Mouse (Mus musculus) heart, postnatal 0 days (tissue): ENCODE results near the gene Sfr1. TPM values are rescaled to one million over a fixed set of nuclear protein-coding genes. Genes with fewer than 3 reads are reported as not detected.

ENCODE experiments used
- ATAC-seq: fragments of 200-750 bp; cut with Nextera tagmentation; 2 replicates; pipeline ENCODE4 v1.8.0; 2017; ENCODE audit warnings: low read depth, moderate number of reproducible peaks, moderate library complexity; ENCODE audit not compliant: insufficient read depth
- DNase-seq: peaks from one replicate; pipeline ENCODE4 v3.0.0-alpha.2; 2016; ENCODE audit warnings: low spot score
- H3K27ac ChIP-seq: fragments of 300-500 bp; sonication (generic); 2 replicates; pipeline ENCODE4 v1.5.1; 2014; ENCODE audit warnings: low read depth, mild to moderate bottlenecking
- H3K27me3 ChIP-seq: fragments of 300-500 bp; sonication (generic); 2 replicates; pipeline ENCODE4 v1.6.1; 2014; ENCODE audit warnings: low read length, mixed read lengths; ENCODE audit not compliant: control insufficient read depth, insufficient read depth
- H3K36me3 ChIP-seq: fragments of 300-500 bp; sonication (generic); replicated peaks from 2 replicates; pipeline ENCODE4 v1.6.1; 2014; ENCODE audit warnings: low read length, mixed read lengths; ENCODE audit not compliant: control insufficient read depth, insufficient read depth
- H3K4me1 ChIP-seq: fragments of 300-500 bp; sonication (generic); 2 replicates; pipeline ENCODE4 v1.6.1; 2014; ENCODE audit warnings: antibody characterized with exemption; ENCODE audit not compliant: control insufficient read depth, insufficient read depth
- H3K4me2 ChIP-seq: fragments of 300-500 bp; sonication (generic); 2 replicates; pipeline ENCODE4 v1.6.1; 2014; ENCODE audit warnings: low read depth, mild to moderate bottlenecking, low read length, moderate library complexity
- H3K4me3 ChIP-seq: fragments of 300-500 bp; sonication (generic); 2 replicates; pipeline ENCODE4 v1.5.1; 2014; ENCODE audit warnings: low read depth, low read length
- H3K9ac ChIP-seq: fragments of 300-500 bp; sonication (generic); replicated peaks from 2 replicates; pipeline ENCODE4 v1.6.1; 2014; ENCODE audit warnings: low read depth, low read length, mixed read lengths
- H3K9me3 ChIP-seq: fragments of 300-500 bp; sonication (generic); replicated peaks from 2 replicates; pipeline ENCODE4 v1.6.1; 2016; ENCODE audit warnings: low read length; ENCODE audit not compliant: control insufficient read depth
- CTCF ChIP-seq: IDR thresholded peaks from 2 replicates; pipeline ENCODE4 v1.5.1; 2016; ENCODE audit warnings: antibody characterized with exemption, control low read depth, low read depth
- EP300 ChIP-seq: IDR thresholded peaks from 2 replicates; pipeline ENCODE4 v1.6.1; 2016; ENCODE audit warnings: antibody characterized with exemption, low read depth
- WGBS: fragments of 180-500 bp; shearing (Covaris S2); extraction: QIAGEN DNeasy Blood & Tissue Kit; methylation state at CpG from one replicate; pipeline ENCODE4 v1.1.7; 2014; 5-methylcytosine and 5-hydroxymethylcytosine counted together
- polyA plus RNA-seq: library from polyadenylated mRNA; unstranded; fragments of >200 nt; fragmentation: Nextera tagmentation; extraction: Ambion mirVana; gene quantifications from 2 replicates; pipeline ENCODE4 v1.2.1, GENCODE M21; 2015
- total RNA-seq: library from RNA; depleted of rRNA; stranded (reverse); fragments of >200 nt; gene quantifications from 2 replicates; pipeline ENCODE4 v1.2.3, GENCODE M21; 2014; ENCODE audit warnings: low replicate concordance

The Sfr1 gene
- total and polyA plus RNA-seq, 2 experiments from 2014 or later = 61.9 to 151 TPM

DNA sequence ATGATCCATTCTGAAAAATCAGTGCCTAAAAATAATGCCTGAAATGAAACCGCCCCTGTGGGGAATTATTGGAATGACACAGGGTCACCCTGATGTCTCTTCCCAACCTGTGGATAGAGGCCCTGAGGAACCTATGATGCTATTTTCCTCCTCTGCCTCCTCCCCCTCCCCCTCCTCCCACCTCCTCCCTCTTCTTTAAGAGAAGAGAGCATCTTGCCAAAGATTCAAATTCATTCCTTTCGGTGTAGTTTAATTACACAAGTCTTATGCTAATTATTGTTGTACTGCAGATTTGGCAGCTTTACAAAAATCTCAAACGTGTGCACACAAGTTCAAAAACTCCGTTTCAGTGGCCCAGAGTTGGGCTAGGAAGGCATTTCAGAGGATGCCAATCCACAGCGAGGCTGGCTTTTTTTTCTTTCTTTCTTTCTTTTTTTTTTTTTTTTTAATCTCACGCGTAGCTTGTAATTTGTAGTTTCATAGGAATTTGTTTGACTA is 5.8 kb upstream of the Sfr1 start:
- 62% methylated on average over 7 of the region's 7 CpGs for WGBS
- Histone ChIP-seq H3K36me3 (no peaks in the 10 kb centered on the region), H3K27me3 (no peaks in the 10 kb centered on the region), H3K9me3 (no peaks in the 10 kb centered on the region), H3K9ac (no peak overlapping the region), H3K4me1 (0 out of 2 replicates have a peak, but pooled peaks cover 8% of the 10 kb centered on the region), H3K27ac (no peak overlapping the region), H3K4me2 (no peak overlapping the region), H3K4me3 (no peak overlapping the region)
- no peak for ATAC-seq
- TF ChIP-seq EP300 (no peak), CTCF (no peak)
- no peak for DNase-seq

DNA sequence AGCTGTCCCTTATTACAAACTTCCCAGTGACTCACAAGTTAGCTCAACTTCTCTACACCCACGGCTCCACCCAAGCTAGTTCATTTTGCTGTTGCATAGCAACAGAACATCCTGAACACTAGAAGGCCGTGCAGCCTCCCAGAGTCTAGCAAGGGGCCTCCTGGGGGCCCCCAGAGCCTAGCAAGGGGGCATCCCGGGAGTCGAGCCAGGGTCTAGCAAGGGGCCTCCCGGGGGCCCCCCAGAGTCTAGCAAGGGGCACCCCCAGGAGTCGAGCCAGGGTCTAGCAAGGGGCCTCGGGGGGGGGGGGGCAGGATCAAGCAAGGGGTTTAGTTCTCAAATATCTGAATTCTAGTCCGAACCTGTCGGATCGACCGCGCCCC is 801 bp upstream of the Sfr1 start:
- ATAC-seq = peak; percentile 67
- Histone ChIP-seq H3K4me1 (peaks cover 8% of the 10 kb centered on the region), H3K36me3 (peaks cover 29% of the 10 kb centered on the region), H3K9ac (peak overlapping the region; percentile 56), H3K27me3 (no peaks in the 10 kb centered on the region), H3K4me3 (peak overlapping the region; percentile 80), H3K4me2 (peak overlapping the region; percentile 71), H3K9me3 (no peaks in the 10 kb centered on the region), H3K27ac (peak overlapping the region; percentile 94)
- DNase-seq = peak; percentile 93
- TF ChIP-seq EP300 = no peak
- TF ChIP-seq CTCF = no peak
- WGBS = under 1% methylated on average over 12 of the region's 12 CpGs

DNA sequence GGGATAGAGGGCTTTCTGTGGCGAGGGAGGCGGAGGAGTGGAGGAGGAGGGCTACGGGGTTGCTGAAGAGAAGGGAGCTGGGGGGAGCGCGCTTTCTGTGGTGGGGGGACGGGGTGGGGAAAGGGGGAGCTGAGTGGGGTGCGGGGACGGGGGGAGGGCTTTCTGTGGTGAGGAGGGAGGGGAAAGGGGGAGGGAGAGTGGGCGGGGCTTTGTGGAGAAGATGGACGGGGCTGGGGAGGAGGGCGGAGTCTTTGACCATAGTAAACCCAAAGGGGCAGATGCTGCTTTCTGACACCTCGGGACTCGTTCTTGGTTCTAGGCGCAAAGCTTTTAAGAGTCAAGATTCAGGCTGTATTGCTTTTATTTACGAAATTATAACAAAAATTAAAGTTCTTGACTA is 449 bp downstream of the Sfr1 start:
- Histone ChIP-seq H3K27ac (peak overlapping the region; percentile 90), H3K36me3 (peaks cover 38% of the 10 kb centered on the region), H3K27me3 (no peaks in the 10 kb centered on the region), H3K4me3 (peak overlapping the region; percentile 80), H3K9me3 (no peaks in the 10 kb centered on the region), H3K9ac (peak overlapping the region; percentile 71), H3K4me2 (peak overlapping the region; percentile 67), H3K4me1 (peaks cover 15% of the 10 kb centered on the region)
- peak; percentile 69 for DNase-seq
- WGBS = under 1% methylated on average over 10 of the region's 15 CpGs
- ATAC-seq = no peak
- TF ChIP-seq EP300 = no peak
- TF ChIP-seq CTCF = no peak

DNA sequence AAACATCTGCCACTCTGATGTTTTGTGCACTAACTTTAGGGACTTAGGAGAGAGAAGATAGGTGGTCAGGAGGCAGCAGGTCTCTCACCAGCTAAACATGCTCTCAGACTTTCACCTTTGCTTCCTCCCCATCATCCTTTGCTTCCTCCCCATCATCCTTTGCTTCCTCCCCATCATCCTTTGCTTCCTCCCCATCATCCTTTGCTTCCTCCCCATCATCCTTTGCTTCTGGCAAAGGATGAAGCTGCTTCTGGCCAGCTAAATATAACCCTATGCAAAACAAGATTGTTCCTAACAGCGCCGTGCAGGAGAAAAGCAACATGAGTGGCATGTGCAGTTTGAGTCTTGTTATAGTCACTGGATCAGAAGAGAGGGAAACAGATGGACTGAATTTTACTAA is 15.6 kb downstream of the Sfr1 start:
- DNase-seq (no peak), ATAC-seq (no peak)
- 68% methylated on average over 2 of the region's 2 CpGs for WGBS
- H3K27me3 ChIP-seq = no peaks in the 10 kb centered on the region
- H3K4me3 ChIP-seq = no peak overlapping the region
- H3K4me2 ChIP-seq = no peak overlapping the region
- H3K9me3 ChIP-seq = no peaks in the 10 kb centered on the region
- no peak overlapping the region for H3K27ac ChIP-seq
- TF ChIP-seq CTCF (no peak), EP300 (no peak)
- no peaks in the 10 kb centered on the region for H3K4me1 ChIP-seq
- no peaks in the 10 kb centered on the region for H3K36me3 ChIP-seq
- no peak overlapping the region for H3K9ac ChIP-seq

DNA sequence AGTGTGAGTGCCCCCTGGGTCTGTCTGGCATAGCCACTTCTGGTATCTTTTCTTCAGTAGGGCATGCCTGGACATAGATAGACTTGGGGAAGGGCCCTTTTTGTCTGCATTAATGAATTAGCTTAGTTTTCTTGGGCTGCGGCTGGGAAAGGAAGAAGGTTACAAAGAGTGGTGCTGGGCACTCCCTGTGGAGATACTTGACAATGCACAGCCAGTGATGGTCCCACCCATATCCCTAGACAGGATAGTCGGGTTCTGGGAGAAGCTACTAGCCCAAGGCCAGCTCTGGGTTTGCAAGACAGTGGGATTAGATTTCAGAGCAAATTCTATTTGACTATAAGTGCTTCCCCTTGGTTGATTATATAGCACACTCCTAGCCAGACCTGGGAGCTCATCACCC is 17.5 kb downstream of the Sfr1 start:
- H3K36me3 ChIP-seq = no peaks in the 10 kb centered on the region
- no peak overlapping the region for H3K9ac ChIP-seq
- no peak overlapping the region for H3K4me3 ChIP-seq
- no peak for ATAC-seq
- 91% methylated on average over 2 of the region's 2 CpGs for WGBS
- no peaks in the 10 kb centered on the region for H3K4me1 ChIP-seq
- no peak overlapping the region for H3K4me2 ChIP-seq
- H3K27ac ChIP-seq = no peak overlapping the region
- H3K27me3 ChIP-seq = no peaks in the 10 kb centered on the region
- TF ChIP-seq EP300 (no peak), CTCF (no peak)
- no peak for DNase-seq
- H3K9me3 ChIP-seq = no peaks in the 10 kb centered on the region

DNA sequence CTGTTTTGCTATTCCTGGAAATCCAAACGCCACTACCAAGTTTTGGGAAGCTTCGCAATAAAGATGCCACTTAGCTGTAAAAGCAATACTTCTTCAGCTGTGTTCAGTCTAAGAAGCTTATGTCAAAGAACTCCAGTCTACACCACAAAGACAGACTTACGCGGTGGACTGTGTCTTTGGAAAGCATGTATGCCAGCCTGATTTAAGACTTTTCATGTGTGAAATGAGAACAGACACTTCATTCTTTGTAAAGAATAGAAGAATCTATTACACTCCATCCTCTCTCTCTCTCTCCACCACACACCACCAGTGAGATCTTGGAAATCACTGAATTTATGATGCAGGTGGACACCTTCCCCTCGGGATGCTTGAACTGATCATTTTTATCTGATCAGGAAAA is 18.9 kb downstream of the Sfr1 start:
- Histone ChIP-seq H3K27me3 (no peaks in the 10 kb centered on the region), H3K9ac (no peak overlapping the region), H3K4me3 (no peak overlapping the region), H3K9me3 (no peaks in the 10 kb centered on the region), H3K4me2 (no peak overlapping the region), H3K4me1 (no peaks in the 10 kb centered on the region), H3K27ac (no peak overlapping the region), H3K36me3 (no peaks in the 10 kb centered on the region)
- 88% methylated on average over 5 of the region's 5 CpGs for WGBS
- DNase-seq (no peak), ATAC-seq (no peak)
- TF ChIP-seq CTCF = no peak
- TF ChIP-seq EP300 = no peak
